Mouse (Mus musculus) olfactory bulb, adult 2 months (tissue): ENCODE data around the gene Degs2.

Experiments used
- CTCF ChIP-seq: fragments of 200-500 bp; IDR thresholded peaks from 2 replicates; pipeline ENCODE4 v1.5.1; 2012; ENCODE audit warnings: low read depth, mild to moderate bottlenecking, low read length, moderate library complexity; ENCODE audit not compliant: insufficient read depth
- POLR2A ChIP-seq: fragments of 200-500 bp; IDR thresholded peaks from 2 replicates; pipeline ENCODE4 v1.6.1; 2012; ENCODE audit warnings: mild to moderate bottlenecking, low read depth, low read length, moderate library complexity; ENCODE audit not compliant: insufficient read depth

GRCm38 (mm10) chr12:108686926-108687325, 15.2 kb downstream of the Degs2 start:
- TF ChIP-seq POLR2A (no peak), CTCF (no peak)
